Mouse (Mus musculus): ENCODE data around the gene Krt35. TPM values are rescaled to one million over a fixed set of nuclear protein-coding genes. Genes with fewer than 3 reads are reported as not detected.

The Krt35 gene
- total RNA-seq, 2 experiments from 2014 or later: not detected

- no peak for DNase-seq
Observed at GRCm38 (mm10) chr11:100066236-100067010, 29.6 kb downstream of the Krt35 start.

- DNase-seq: no peak
Observed at GRCm38 (mm10) chr11:100058875-100059274, 37.2 kb downstream of the Krt35 start.

- DNase-seq: no peak
Observed at GRCm38 (mm10) chr11:100055686-100056655, 40.1 kb downstream of the Krt35 start.

GRCm38 (mm10) chr11:100050451-100050850, 45.6 kb downstream of the Krt35 start, which contains the start of gene Krt31:
Krt31 (minus strand) TSS chr11:100050551.
- DNase-seq: no peak

- no peak for DNase-seq
Observed at GRCm38 (mm10) chr11:100047193-100047592, 48.8 kb downstream of the Krt35 start.

- no peak for DNase-seq
Observed at GRCm38 (mm10) chr11:100046303-100046866, 49.7 kb downstream of the Krt35 start.

Other genes starting within 250 kb of the Krt35 start
- not detected for gene Krtap4-16, start 244.6 kb downstream of the Krt35 start, total RNA-seq (2021)
- not detected for gene Gm11568, start 238.3 kb downstream of the Krt35 start, total RNA-seq (2021)
- gene Gm11559, start 231.8 kb downstream of the Krt35 start, total RNA-seq (2021): not detected
- not detected for gene Krtap9-1, start 222.9 kb downstream of the Krt35 start, total RNA-seq (2021)
- gene Gm11567, start 217.1 kb downstream of the Krt35 start, total RNA-seq (2021): not detected
- gene Krtap31-1, start 188.3 kb downstream of the Krt35 start, total RNA-seq (2021): not detected
- not detected for gene Gm11565, start 181.5 kb downstream of the Krt35 start, total RNA-seq (2021)
- not detected for gene Krtap31-2, start 159.9 kb downstream of the Krt35 start, total RNA-seq (2021)
- gene Krtap9-5, start 147.8 kb downstream of the Krt35 start, total RNA-seq (2021): not detected
- gene Krtap29-1, start 117.2 kb downstream of the Krt35 start, total RNA-seq (2021): not detected
- gene Krtap16-1, start 109.6 kb downstream of the Krt35 start, total RNA-seq (2021): not detected
- gene Krtap17-1, start 102.2 kb downstream of the Krt35 start, total RNA-seq (2021): not detected
- gene Krt33a, start 80.0 kb downstream of the Krt35 start, total RNA-seq (2021): not detected
- not detected for gene Krt33b, start 66.4 kb downstream of the Krt35 start, total RNA-seq (2021)
- gene Krt34, start 54.7 kb downstream of the Krt35 start, total RNA-seq (2021): not detected
- not detected for gene Krt31, start 45.7 kb downstream of the Krt35 start, total RNA-seq (2021)
- not detected for gene Krt32, start 8.0 kb downstream of the Krt35 start, total RNA-seq (2021)
- gene Krt36, start 9.4 kb upstream of the Krt35 start, total RNA-seq (2021): not detected
- gene Krt13, start 25.3 kb upstream of the Krt35 start, total RNA-seq (2021): not detected
- under 1 TPM; 0.23 to 0.40 TPM for gene Krt15, start 39.7 kb upstream of the Krt35 start, total RNA-seq (2021)
- under 1 TPM; 0.23 to 0.52 TPM for gene Krt19, start 52.4 kb upstream of the Krt35 start, total RNA-seq (2021)
- 1 to 10 TPM; 2.5 to 2.7 TPM for gene Krt9, start 97.0 kb upstream of the Krt35 start, total RNA-seq (2021)
- not detected for gene Krt14, start 111.3 kb upstream of the Krt35 start, total RNA-seq (2021)
- not detected for gene Krt16, start 152.7 kb upstream of the Krt35 start, total RNA-seq (2021)
- not detected for gene Krt17, start 164.8 kb upstream of the Krt35 start, total RNA-seq (2021)
- gene Krt42, start 173.6 kb upstream of the Krt35 start, total RNA-seq (2021): not detected
- 100 to 1,000 TPM; 775 to 777 TPM for gene Eif1, start 223.6 kb upstream of the Krt35 start, total RNA-seq (2021)
- not detected for gene Gast, start 238.2 kb upstream of the Krt35 start, total RNA-seq (2021)

Measured in layer of hippocampus, postnatal 36 days (tissue).